ENCODE assay signal across 8 mouse cellular contexts in the genomic region with DNA sequence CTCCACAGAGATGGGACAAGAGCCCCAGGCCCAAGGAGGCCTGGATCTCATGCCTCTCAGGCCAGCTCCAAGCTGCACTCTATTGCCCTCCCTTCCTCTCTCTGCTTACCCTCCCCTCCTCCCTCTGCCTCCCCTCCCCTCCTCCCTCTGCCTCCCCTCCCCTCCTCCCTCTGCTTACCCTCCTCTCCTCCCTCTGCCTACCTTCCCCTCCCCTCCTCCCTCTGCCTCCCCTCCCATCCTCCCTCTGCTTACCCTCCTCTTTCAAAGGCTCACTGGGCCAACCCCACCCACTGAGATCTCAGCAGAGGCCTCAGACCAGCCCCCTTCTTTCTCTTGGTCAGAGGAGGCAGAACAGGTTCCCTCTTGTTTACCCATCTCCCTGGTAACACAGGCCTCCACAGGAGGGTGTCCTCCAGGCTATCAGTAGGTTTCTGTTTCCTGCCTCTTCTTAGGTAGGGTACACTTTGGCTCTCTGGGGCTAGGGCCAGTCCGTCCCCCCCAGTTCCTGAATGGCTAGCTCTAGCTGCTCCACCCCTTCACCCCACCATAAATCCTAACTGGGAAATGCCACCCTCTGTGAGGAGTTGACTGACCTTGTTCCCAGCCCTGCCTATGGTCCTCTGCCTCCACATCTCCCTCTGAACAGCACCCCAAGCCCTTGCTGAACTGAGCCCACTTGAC. TPM values are rescaled to one million over a fixed set of nuclear protein-coding genes. Genes with fewer than 3 reads are reported as not detected.
DNase-seq lines count a peak whose midpoint lies in the region; ATAC-seq and TF ChIP-seq lines count a peak whose summit lies in the region.
"Had no signal": no experiment of that assay in that cellular context is flagged by ENCODE, and none has a peak within 500 bp of the region (broad histone marks: within the 10 kb centered on the region; RNA-seq: fewer than 3 reads in every experiment).

No protein-coding gene starts in this region.

- in situ Hi-C loops in ES-E14 (cut with MboI; ENCODE audit: low sequenced_read_pairs in 2 of 2, unreplicated experiment in 2 of 2), result no loop called here

- H3K9ac ChIP-seq in ES-E14 (ENCODE audit: insufficient read depth, low read depth, low read length, poor library complexity, severe bottlenecking), result no peak overlapping the region
- no peak overlapping the region for H3K9ac ChIP-seq in lung, embryonic 16.5 days (ENCODE audit: low read length)

- TF ChIP-seq CTCF in kidney, adult 2 months (conservative IDR thresholded peaks at IDR 0.05; ENCODE audit: insufficient read depth, insufficient read length, low read depth, low read length), result no peak

- H3K4me2 ChIP-seq in lung, embryonic 16.5 days (ENCODE audit: low read depth, low read length), result no peak overlapping the region

- TF ChIP-seq POLR2A in kidney, adult 2 months (IDR thresholded peaks at IDR 0.05; ENCODE audit: low read depth, low read length), result no peak

- ATAC-seq in activated CD4-positive, CD25-positive, alpha-beta regulatory T cell, adult 4 months, result peak; percentile 61
- peak; percentile 88 for ATAC-seq in lung, embryonic 16.5 days (ENCODE audit: low read depth)

- DNase-seq in ES-E14 (ENCODE audit: low read depth, low spot score), result peak; percentile 70
- peak; percentile 73 for DNase-seq in kidney, adult 2 months
- no peak for DNase-seq in layer of hippocampus, postnatal 10 days (ENCODE audit: low spot score in 2 of 2)
- no peak for DNase-seq in right cerebral cortex, postnatal 4 days
- no peak for DNase-seq in adrenal gland, postnatal 10 days

- peaks cover 15% of the 10 kb centered on the region for H3K36me3 ChIP-seq in ES-E14 (ENCODE audit: control insufficient read depth, insufficient read depth, low read length, poor library complexity, severe bottlenecking)
- H3K36me3 ChIP-seq in kidney, adult 2 months (ENCODE audit: control insufficient read depth, insufficient read depth, low read length), result no peaks in the 10 kb centered on the region
- peaks cover 4% of the 10 kb centered on the region; the same call in 1 of the 2 replicates for H3K36me3 ChIP-seq in lung, embryonic 16.5 days (ENCODE audit: control insufficient read depth, insufficient read depth, low read length)

- H3K27me3 ChIP-seq in kidney, adult 2 months (replicated peaks; ENCODE audit: control insufficient read depth, insufficient read depth, low read length), result no peaks in the 10 kb centered on the region
- no peaks in the 10 kb centered on the region for H3K27me3 ChIP-seq in lung, embryonic 16.5 days (ENCODE audit: control insufficient read depth, insufficient read depth, low read depth, low read length)

- H3K4me1 ChIP-seq in ES-E14 (ENCODE audit: control insufficient read depth in 2 of 2, insufficient read depth in 2 of 2, low read length in 2 of 2, poor library complexity in 1 of 2), result peaks cover 0 to 43% of the 10 kb centered on the region in 2 experiments; a peak in 2 of 4 replicates
- peaks cover 7% of the 10 kb centered on the region for H3K4me1 ChIP-seq in kidney, adult 2 months (ENCODE audit: control insufficient read depth, insufficient read depth, low read length)
- peaks cover 10% of the 10 kb centered on the region for H3K4me1 ChIP-seq in lung, embryonic 16.5 days (replicated peaks; ENCODE audit: control insufficient read depth, insufficient read depth, low read length)

- H3K27ac ChIP-seq in ES-E14 (ENCODE audit: insufficient read depth, low read depth, low read length, poor library complexity, severe bottlenecking), result peak overlapping the region; percentile 80
- peak overlapping the region; percentile 93 for H3K27ac ChIP-seq in kidney, adult 2 months (ENCODE audit: insufficient read depth, low read depth, low read length)
- peak overlapping the region; percentile 91 for H3K27ac ChIP-seq in lung, embryonic 16.5 days (ENCODE audit: low read length)

- 48% methylated on average over 1 of the region's 1 CpGs for WGBS in kidney, adult 2 months
- WGBS in lung, embryonic 16.5 days, result 8% methylated on average over 1 of the region's 1 CpGs

- H3K9me3 ChIP-seq in ES-E14 (ENCODE audit: control insufficient read depth, insufficient read depth, low read depth, low read length), result no peaks in the 10 kb centered on the region
- H3K9me3 ChIP-seq in lung, embryonic 16.5 days (ENCODE audit: control insufficient read depth, low read length), result no peaks in the 10 kb centered on the region

- no peak overlapping the region for H3K4me3 ChIP-seq in ES-E14 (ENCODE audit: insufficient read depth in 1 of 2, low read depth in 1 of 2, low read length in 2 of 2, poor library complexity in 1 of 2, severe bottlenecking in 1 of 2)
- no peak overlapping the region for H3K4me3 ChIP-seq in kidney, adult 2 months (ENCODE audit: insufficient read depth, low read depth, low read length)
- H3K4me3 ChIP-seq in lung, embryonic 16.5 days (ENCODE audit: low read length), result no peak overlapping the region

TF ChIP-seq in ES-E14, 5 proteins besides CTCF, POLR2A, EP300 and RAD21:
- no peak for TF ChIP-seq MAFK (IDR thresholded peaks at IDR 0.05; ENCODE audit: insufficient read depth, low read depth, low read length)
- no peak for TF ChIP-seq ZNF384 (IDR thresholded peaks at IDR 0.05; ENCODE audit: low read depth, low read length)
- TF ChIP-seq ZC3H11A (IDR thresholded peaks at IDR 0.05; ENCODE audit: borderline replicate concordance, low read depth, low read length), result no peak
- TF ChIP-seq CHD2 (IDR thresholded peaks at IDR 0.05; ENCODE audit: low read depth, low read length), result no peak
- TF ChIP-seq HCFC1 (IDR thresholded peaks at IDR 0.05; ENCODE audit: borderline replicate concordance, insufficient read depth, low read length), result no peak

RNA-seq across cellular contexts. Expression of a gene that starts 17.7 kb away (rescaled TPM):
- total RNA-seq in ES-E14 (2012; rRNA removed), result 40.0 and 58.6 TPM in 2 replicates
- polyA plus RNA-seq in activated CD4-positive, CD25-positive, alpha-beta regulatory T cell, adult 4 months (2017; shearing (Covaris generic)), result 10 to 100 TPM; 51.5 to 61.3 TPM
- polyA plus RNA-seq in kidney, adult 2 months (2012; rRNA removed), result 22.9 and 23.7 TPM in 2 replicates
- polyA plus RNA-seq in lung, embryonic 16.5 days (2015; fragmentation: Nextera tagmentation; extraction: Ambion mirVana), result 30.5 and 30.9 TPM in 2 replicates
- total RNA-seq in layer of hippocampus, postnatal 10 days (2021), result 10 to 100 TPM; 16.7 to 17.0 TPM
- total RNA-seq in adrenal gland, postnatal 10 days (2021), result 10 to 100 TPM; 15.4 to 19.1 TPM

RNA-seq across cellular contexts. Expression of a gene that starts 20.5 kb away (rescaled TPM):
- total RNA-seq in ES-E14 (2012; rRNA removed), result 125 and 131 TPM in 2 replicates
- polyA plus RNA-seq in activated CD4-positive, CD25-positive, alpha-beta regulatory T cell, adult 4 months (2017; shearing (Covaris generic)), result 100 to 1,000 TPM; 133 to 141 TPM
- 148 and 152 TPM in 2 replicates for polyA plus RNA-seq in kidney, adult 2 months (2012; rRNA removed)
- polyA plus RNA-seq in lung, embryonic 16.5 days (2015; fragmentation: Nextera tagmentation; extraction: Ambion mirVana), result 258 and 277 TPM in 2 replicates
- total RNA-seq in layer of hippocampus, postnatal 10 days (2021), result 10 to 100 TPM; 34.7 to 39.6 TPM
- total RNA-seq in adrenal gland, postnatal 10 days (2021), result 100 to 1,000 TPM; 178 to 185 TPM

RNA-seq across cellular contexts. Expression of a gene that starts 47.2 kb away (rescaled TPM):
- total RNA-seq in ES-E14 (2012; rRNA removed), result 0.85 TPM in 2 replicates
- not detected for polyA plus RNA-seq in activated CD4-positive, CD25-positive, alpha-beta regulatory T cell, adult 4 months (2017; shearing (Covaris generic))
- 0.09 and 0.23 TPM in 2 replicates for polyA plus RNA-seq in kidney, adult 2 months (2012; rRNA removed)
- not detected in 2 replicates for polyA plus RNA-seq in lung, embryonic 16.5 days (2015; fragmentation: Nextera tagmentation; extraction: Ambion mirVana)
- total RNA-seq in layer of hippocampus, postnatal 10 days (2021), result under 1 TPM in 1 of 2 experiments, not detected in 1; 0.94 TPM
- 1 to 10 TPM in 1 of 2 experiments, under 1 TPM in 1; 0.79 to 1.9 TPM for total RNA-seq in adrenal gland, postnatal 10 days (2021)
- total RNA-seq: heart, adult 18-20 months had no signal

RNA-seq across cellular contexts. Expression of a gene that starts 48.0 kb away (rescaled TPM):
- total RNA-seq in ES-E14 (2012; rRNA removed), result 1.5 and 2.2 TPM in 2 replicates
- under 1 TPM in 1 of 2 experiments, not detected in 1; 0.15 TPM for polyA plus RNA-seq in activated CD4-positive, CD25-positive, alpha-beta regulatory T cell, adult 4 months (2017; shearing (Covaris generic))
- 7.9 and 9.7 TPM in 2 replicates for polyA plus RNA-seq in kidney, adult 2 months (2012; rRNA removed)
- polyA plus RNA-seq in lung, embryonic 16.5 days (2015; fragmentation: Nextera tagmentation; extraction: Ambion mirVana), result 1.8 and 2.3 TPM in 2 replicates
- under 1 TPM; 0.23 to 0.38 TPM for total RNA-seq in layer of hippocampus, postnatal 10 days (2021)
- total RNA-seq in adrenal gland, postnatal 10 days (2021), result 1 to 10 TPM; 1.8 to 2.6 TPM

Comparison
In these comparisons a context has a peak if more than half of its experiments do, and no peak if none do; other contexts are left out.
1. DNase-seq: peak in ES-E14 (single experiment) and kidney, adult 2 months (single experiment); none in layer of hippocampus, postnatal 10 days (0 of 2), right cerebral cortex, postnatal 4 days (single experiment) and adrenal gland, postnatal 10 days (single experiment).
2. Peak in every context shown above with its lines, with median percentiles within 50 percentile points of each other: H3K27ac ChIP-seq.